Mouse (Mus musculus) neural tube, embryonic 15.5 days (tissue): ENCODE results near the gene Bcl2l12. TPM values are rescaled to one million over a fixed set of nuclear protein-coding genes. Genes with fewer than 3 reads are reported as not detected.

Source experiments
- ATAC-seq: fragments of 200-750 bp; cut with Nextera tagmentation; 2 replicates; pipeline ENCODE4 v1.8.0; 2017; ENCODE audit warnings: mild to moderate bottlenecking, moderate TSS enrichment, moderate library complexity; ENCODE audit not compliant: low FRiP score
- H3K27ac ChIP-seq: fragments of 300-500 bp; sonication (generic); replicated peaks from 2 replicates; pipeline ENCODE4 v1.5.1; 2015; ENCODE audit warnings: mild to moderate bottlenecking, inconsistent platforms
- H3K27me3 ChIP-seq: fragments of 300-500 bp; sonication (generic); replicated peaks from 2 replicates; pipeline ENCODE4 v1.6.1; 2015; ENCODE audit warnings: inconsistent platforms
- H3K36me3 ChIP-seq: fragments of 300-500 bp; sonication (generic); 2 replicates; pipeline ENCODE4 v1.6.1; 2015; ENCODE audit warnings: inconsistent platforms
- H3K4me1 ChIP-seq: fragments of 300-500 bp; sonication (generic); 2 replicates; pipeline ENCODE4 v1.6.1; 2015; ENCODE audit warnings: inconsistent platforms
- H3K4me2 ChIP-seq: fragments of 300-500 bp; sonication (generic); 2 replicates; pipeline ENCODE4 v1.6.1; 2015; ENCODE audit warnings: inconsistent platforms, mild to moderate bottlenecking, moderate library complexity
- H3K4me3 ChIP-seq: fragments of 300-500 bp; sonication (generic); replicated peaks from 2 replicates; pipeline ENCODE4 v1.5.1; 2015; ENCODE audit warnings: mild to moderate bottlenecking, inconsistent platforms
- H3K9ac ChIP-seq: fragments of 300-500 bp; sonication (generic); replicated peaks from 2 replicates; pipeline ENCODE4 v1.6.1; 2015; ENCODE audit warnings: mild to moderate bottlenecking, inconsistent platforms
- H3K9me3 ChIP-seq: fragments of 300-500 bp; sonication (generic); replicated peaks from 2 replicates; pipeline ENCODE4 v1.6.1; 2016; ENCODE audit warnings: inconsistent platforms
- WGBS: fragments of 180-500 bp; shearing (Covaris S2); methylation state at CpG from one replicate; pipeline ENCODE4 v1.1.7; 2015; ENCODE audit warnings: mixed read lengths; 5-methylcytosine and 5-hydroxymethylcytosine counted together
- polyA plus RNA-seq: library from polyadenylated mRNA; unstranded; fragments of >200 nt; fragmentation: Nextera tagmentation; extraction: Ambion mirVana; gene quantifications from 2 replicates; pipeline ENCODE4 v1.2.1, GENCODE M21; 2015

Bcl2l12 gene
- polyA plus RNA-seq, 1 experiment from 2014 or later, result 9.8 TPM

DNA sequence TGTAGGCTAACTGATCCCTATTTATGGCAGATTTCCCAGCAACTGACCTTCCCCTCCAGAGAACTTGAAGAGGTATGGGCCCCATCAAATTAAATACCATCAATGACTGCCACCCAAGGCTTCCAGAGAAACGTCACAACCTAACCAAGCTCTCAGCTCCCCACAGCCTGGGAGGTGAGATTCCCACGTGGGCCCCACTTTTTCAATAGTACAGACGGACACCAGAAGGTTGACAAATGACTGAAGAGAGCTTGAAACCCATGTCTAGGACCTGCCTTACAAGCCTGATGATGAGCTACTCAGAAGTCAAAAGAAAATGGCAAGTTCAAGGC lies 13.7 kb downstream of the Bcl2l12 start:
- Histone ChIP-seq H3K9ac (no peak overlapping the region), H3K36me3 (peaks cover 31% of the 10 kb centered on the region), H3K27ac (peak overlapping the region; percentile 18), H3K4me3 (peak overlapping the region; percentile 99), H3K9me3 (no peaks in the 10 kb centered on the region), H3K27me3 (no peaks in the 10 kb centered on the region), H3K4me2 (peak overlapping the region; percentile 64), H3K4me1 (peaks cover 41% of the 10 kb centered on the region)
- no peak for ATAC-seq
- 46% methylated on average over 3 of the region's 3 CpGs for WGBS

- Histone ChIP-seq H3K4me1 (peaks cover 40% of the 10 kb centered on the region), H3K27ac (peak overlapping the region; percentile 25; the same call in 1 of the 2 replicates), H3K9me3 (no peaks in the 10 kb centered on the region), H3K27me3 (no peaks in the 10 kb centered on the region), H3K9ac (peak overlapping the region; percentile 23), H3K4me2 (peak overlapping the region; percentile 64), H3K4me3 (peak overlapping the region; percentile 99; the same call in 1 of the 2 replicates), H3K36me3 (peaks cover 37% of the 10 kb centered on the region)
- ATAC-seq, result no peak
- 85% methylated on average over 7 of the region's 7 CpGs for WGBS
These were observed 14.3 kb downstream of the Bcl2l12 start for GRCm38 (mm10) chr7:44983944-44984832.

DNA sequence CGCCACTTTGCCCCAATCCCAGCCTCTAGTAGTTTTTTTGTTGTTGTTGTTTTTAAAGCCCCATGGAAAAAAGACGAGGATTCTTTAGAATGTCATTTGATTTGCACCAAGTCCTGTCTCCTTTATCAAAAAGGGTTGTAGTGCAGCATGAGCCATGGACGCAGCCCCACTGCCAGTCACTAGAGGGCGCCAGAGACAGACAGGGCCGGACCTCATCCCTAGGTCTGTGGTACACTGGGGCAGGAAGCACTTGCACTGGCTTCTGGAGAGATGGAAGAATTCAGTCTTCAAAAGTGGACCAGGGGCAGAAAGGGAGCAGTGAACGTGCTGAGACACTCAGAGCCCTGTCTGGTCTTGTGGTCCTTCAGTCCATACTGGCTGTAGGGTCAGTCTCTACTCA lies 15.4 kb downstream of the Bcl2l12 start:
- H3K36me3 ChIP-seq, result peaks cover 48% of the 10 kb centered on the region
- H3K4me3 ChIP-seq, result 0 out of 2 replicates have a peak overlapping the region, but pooled peaks have one; percentile 4

DNA sequence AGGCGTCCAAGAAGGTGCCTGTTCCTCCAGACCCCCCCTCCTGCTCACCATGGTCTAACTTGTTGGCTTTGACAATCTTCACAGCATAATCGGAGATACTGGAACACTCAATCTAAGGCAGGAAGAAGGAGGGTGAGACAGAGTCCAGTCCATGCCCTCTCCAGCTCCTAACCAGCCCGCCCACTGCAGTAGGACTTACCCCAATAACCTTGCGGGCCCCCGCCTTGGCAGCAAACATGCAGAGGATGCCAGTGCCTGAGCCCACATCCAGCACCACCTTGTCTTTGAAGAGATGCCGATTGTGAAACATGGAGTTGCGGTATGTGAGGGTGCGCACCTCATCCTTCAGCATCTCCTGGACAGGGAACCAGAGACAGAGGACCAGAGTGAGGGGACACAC lies 17.0 kb downstream of the Bcl2l12 start:
- ATAC-seq, result no peak
- peaks cover 63% of the 10 kb centered on the region for H3K36me3 ChIP-seq
- WGBS, result 98% methylated on average over 8 of the region's 8 CpGs

More for the DNA sequence above, 15.4 kb downstream of the Bcl2l12 start:
- WGBS, result 40% methylated on average over 6 of the region's 6 CpGs
- Histone ChIP-seq H3K4me1 (peaks cover 31% of the 10 kb centered on the region), H3K4me2 (no peak overlapping the region), H3K9ac (no peak overlapping the region), H3K27me3 (no peaks in the 10 kb centered on the region), H3K9me3 (no peaks in the 10 kb centered on the region), H3K27ac (no peak overlapping the region)
- ATAC-seq, result no peak

GRCm38 (mm10) chr7:44978300-44978699 lies 20.2 kb downstream of the Bcl2l12 start:
- Histone ChIP-seq H3K9me3 (no peaks in the 10 kb centered on the region), H3K9ac (no peak overlapping the region), H3K27me3 (no peaks in the 10 kb centered on the region), H3K4me1 (peaks cover 20% of the 10 kb centered on the region), H3K4me3 (no peak overlapping the region), H3K4me2 (no peak overlapping the region), H3K27ac (no peak overlapping the region), H3K36me3 (peaks cover 69% of the 10 kb centered on the region)
- ATAC-seq, result no peak
- 93% methylated on average over 3 of the region's 3 CpGs for WGBS

More for the DNA sequence above, 17.0 kb downstream of the Bcl2l12 start:
- Histone ChIP-seq H3K9ac (no peak overlapping the region), H3K27ac (no peak overlapping the region), H3K4me2 (no peak overlapping the region), H3K27me3 (no peaks in the 10 kb centered on the region), H3K9me3 (no peaks in the 10 kb centered on the region), H3K4me3 (no peak overlapping the region), H3K4me1 (peaks cover 24% of the 10 kb centered on the region)

GRCm38 (mm10) chr7:44975117-44975419 lies 23.4 kb downstream of the Bcl2l12 start:
- peak overlapping the region; percentile 92 for H3K4me2 ChIP-seq

GRCm38 (mm10) chr7:44974383-44975116 lies 24.0 kb downstream of the Bcl2l12 start, which contains the start of gene Cpt1c:
TSS of gene Cpt1c (minus strand) at chr7:44974851.
- H3K9ac ChIP-seq, result peak within 1 kb of the TSS; percentile 73
- peak within 1 kb of the TSS; percentile 60 for H3K4me3 ChIP-seq
- no peaks in the 10 kb centered on the region for H3K9me3 ChIP-seq
- H3K36me3 ChIP-seq, result peaks cover 37% of the 10 kb centered on the region
- peak within 1 kb of the TSS; percentile 92 for H3K4me2 ChIP-seq
- WGBS, result under 1% methylated on average over 22 of the region's 22 CpGs
- ATAC-seq, result peak; percentile 64
- no peaks in the 10 kb centered on the region for H3K27me3 ChIP-seq
- peaks cover 54% of the 10 kb centered on the region for H3K4me1 ChIP-seq
- H3K27ac ChIP-seq, result peak within 1 kb of the TSS; percentile 97

More at GRCm38 (mm10) chr7:44975117-44975419, 23.4 kb downstream of the Bcl2l12 start:
- H3K9ac ChIP-seq, result no peak overlapping the region
- peaks cover 49% of the 10 kb centered on the region for H3K4me1 ChIP-seq
- peaks cover 42% of the 10 kb centered on the region for H3K36me3 ChIP-seq
- no peaks in the 10 kb centered on the region for H3K9me3 ChIP-seq
- no peak for ATAC-seq
- H3K27me3 ChIP-seq, result no peaks in the 10 kb centered on the region
- 18% methylated on average over 6 of the region's 6 CpGs for whole genome bisulfite sequencing
- peak overlapping the region; percentile 97 for H3K27ac ChIP-seq
- peak overlapping the region; percentile 60 for H3K4me3 ChIP-seq

- H3K4me2 ChIP-seq, result peak overlapping the region; percentile 92
- H3K4me1 ChIP-seq, result peaks cover 54% of the 10 kb centered on the region
- peak overlapping the region; percentile 60 for H3K4me3 ChIP-seq
- WGBS, result 35% methylated on average over 14 of the region's 14 CpGs
- ATAC-seq, result no peak
- H3K27ac ChIP-seq, result peak overlapping the region; percentile 97
- peak overlapping the region; percentile 73 for H3K9ac ChIP-seq
- H3K27me3 ChIP-seq, result no peaks in the 10 kb centered on the region
- H3K9me3 ChIP-seq, result no peaks in the 10 kb centered on the region
- H3K36me3 ChIP-seq, result peaks cover 27% of the 10 kb centered on the region
These were observed 24.9 kb downstream of the Bcl2l12 start for GRCm38 (mm10) chr7:44973415-44974130.

DNA sequence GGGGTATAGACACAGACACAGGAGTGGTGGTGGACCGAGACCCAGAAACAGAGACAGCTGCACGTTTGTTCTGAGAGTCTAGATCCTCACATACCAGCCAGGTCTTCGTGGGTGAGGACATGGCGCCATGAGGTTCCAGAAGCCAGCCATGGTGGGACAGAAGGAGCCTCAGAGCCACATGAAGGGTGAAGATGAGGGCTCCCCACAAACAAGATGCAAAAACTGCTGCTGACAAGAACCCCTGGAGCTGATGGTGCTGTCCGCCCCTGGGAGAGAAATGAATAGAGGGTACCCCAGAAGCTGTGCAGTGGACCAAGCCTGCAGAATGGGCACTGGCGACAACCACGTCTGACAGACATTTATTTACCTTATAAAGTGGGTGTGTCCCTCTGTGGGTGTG lies 27.4 kb downstream of the Bcl2l12 start:
- peaks cover 21% of the 10 kb centered on the region for H3K36me3 ChIP-seq
- H3K27me3 ChIP-seq, result no peaks in the 10 kb centered on the region
- peak overlapping the region; percentile 92 for H3K4me2 ChIP-seq
- no peak for ATAC-seq
- peak overlapping the region; percentile 55 for H3K9ac ChIP-seq
- H3K9me3 ChIP-seq, result no peaks in the 10 kb centered on the region
- WGBS, result 67% methylated on average over 7 of the region's 7 CpGs
- peak overlapping the region; percentile 86 for H3K27ac ChIP-seq
- peak overlapping the region; percentile 55 for H3K4me3 ChIP-seq
- H3K4me1 ChIP-seq, result peaks cover 54% of the 10 kb centered on the region

DNA sequence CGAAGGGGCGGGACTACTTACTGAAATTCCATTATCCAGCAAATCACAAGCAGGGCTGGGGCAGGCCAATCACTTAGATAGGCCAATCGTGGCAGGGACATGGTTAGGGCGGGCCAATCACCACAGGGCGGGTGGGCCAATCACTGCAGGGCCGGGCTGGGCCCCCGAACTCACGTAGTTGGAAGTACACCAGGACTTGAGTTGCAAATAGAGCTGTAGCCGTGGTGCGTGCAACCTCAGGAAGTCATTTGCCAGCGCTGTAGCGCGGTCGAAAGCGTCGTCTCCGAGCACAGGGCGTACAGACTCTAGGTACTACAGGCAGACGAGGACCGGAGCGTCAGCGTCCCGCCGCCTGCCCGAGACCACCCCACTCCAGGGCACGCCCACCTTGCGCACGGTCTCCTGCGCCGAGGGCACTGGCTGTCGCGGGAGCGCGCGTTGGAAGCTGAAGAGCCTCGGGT lies 28.3 kb downstream of the Bcl2l12 start:
- Histone ChIP-seq H3K4me1 (peaks cover 49% of the 10 kb centered on the region), H3K9ac (peak overlapping the region; percentile 55), H3K4me3 (peak overlapping the region; percentile 55), H3K27me3 (no peaks in the 10 kb centered on the region), H3K4me2 (peak overlapping the region; percentile 92), H3K9me3 (no peaks in the 10 kb centered on the region), H3K36me3 (peaks cover 27% of the 10 kb centered on the region), H3K27ac (peak overlapping the region; percentile 86)
- ATAC-seq, result peak; percentile 94
- WGBS, result under 1% methylated on average over 36 of the region's 36 CpGs

GRCm38 (mm10) chr7:44966638-44967037 lies 31.9 kb downstream of the Bcl2l12 start:
- H3K36me3 ChIP-seq, result peaks cover 59% of the 10 kb centered on the region

More at GRCm38 (mm10) chr7:44966638-44967037, 31.9 kb downstream of the Bcl2l12 start:
- Histone ChIP-seq H3K4me2 (no peak overlapping the region), H3K27me3 (no peaks in the 10 kb centered on the region), H3K9ac (no peak overlapping the region), H3K9me3 (no peaks in the 10 kb centered on the region), H3K27ac (no peak overlapping the region), H3K4me1 (peaks cover 21% of the 10 kb centered on the region), H3K4me3 (no peak overlapping the region)
- no peak for ATAC-seq
- 77% methylated on average over 15 of the region's 15 CpGs for WGBS
